Comparison of ENCODE assay signal across 8 mouse cellular contexts in the genomic region with DNA sequence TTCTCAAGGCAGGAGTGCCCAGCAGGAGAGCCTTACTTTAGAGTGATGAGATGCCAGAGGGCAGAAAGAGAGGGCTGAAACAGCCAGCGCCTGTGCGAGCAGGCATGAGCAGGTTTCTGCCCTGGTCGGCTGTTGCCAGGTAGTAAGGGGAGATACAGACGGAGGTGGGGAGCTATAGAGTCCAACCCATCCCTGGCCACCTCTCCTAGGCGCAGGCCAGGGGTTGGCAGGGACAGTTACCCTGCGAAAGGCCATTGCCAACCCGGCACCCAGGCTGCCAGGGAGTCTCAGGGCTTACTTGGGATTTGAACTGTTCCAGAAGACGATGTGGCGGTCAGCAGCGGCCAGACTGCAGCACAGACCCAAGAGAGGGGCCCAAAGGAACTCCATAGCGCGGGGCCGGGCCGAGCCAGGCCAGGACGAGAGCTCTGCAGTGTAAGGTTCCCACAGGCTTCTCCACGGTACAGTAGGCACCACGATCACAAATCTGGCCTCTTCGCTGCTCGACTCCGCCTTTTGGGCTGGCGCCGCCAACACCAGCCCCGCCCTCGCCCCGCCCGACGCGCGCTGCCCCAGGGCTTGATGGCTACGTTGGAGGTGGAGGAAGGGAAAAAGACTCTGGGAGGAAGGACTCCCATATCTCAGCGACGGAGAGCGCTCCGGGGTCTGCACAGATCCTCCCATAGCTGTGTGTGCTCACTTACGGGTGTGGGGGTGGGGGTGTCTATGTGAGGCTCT. TPM values are rescaled to one million over a fixed set of nuclear protein-coding genes. Genes with fewer than 3 reads are reported as not detected.
A peak's percentile ranks its signal among the peaks of the same experiment; 100 is the strongest.
DNase-seq lines count a peak whose midpoint lies in the region.

No protein-coding gene starts in this region.

- peak overlapping the region; percentile 78 for H3K27ac ChIP-seq in hindbrain, embryonic 10.5 days

- no peaks in the 10 kb centered on the region for H3K36me3 ChIP-seq in hindbrain, embryonic 10.5 days

- peak overlapping the region; percentile 62 for H3K4me3 ChIP-seq in hindbrain, embryonic 10.5 days

- H3K9me3 ChIP-seq in hindbrain, embryonic 10.5 days: no peaks in the 10 kb centered on the region

- DNase-seq in NIH3T3 (ENCODE audit: low read depth): peak; percentile 93
- DNase-seq in cerebellum, adult 18-20 months: peak; percentile 90
- DNase-seq in forelimb bud, embryonic 11.5 days (ENCODE audit: low read depth, low spot score): peak; percentile 76
- peak; percentile 78 for DNase-seq in hindbrain, embryonic 10.5 days (ENCODE audit: low spot score)
- peak; percentile 70 to 75 for DNase-seq in layer of hippocampus, postnatal 14 days (ENCODE audit: low spot score in 2 of 2)
- peak; percentile 92 for DNase-seq in lung, postnatal 25 days (ENCODE audit: low spot score)
- peak; percentile 69 for DNase-seq in ovary, postnatal 14 days (ENCODE audit: low spot score)
- no peak for DNase-seq in c-Kit-positive CD71-positive TER-119-positive erythroid progenitor cells, embryonic 14.5 days (ENCODE audit: low spot score)

- peaks cover 65% of the 10 kb centered on the region for H3K27me3 ChIP-seq in hindbrain, embryonic 10.5 days (ENCODE audit: insufficient read depth, poor library complexity, severe bottlenecking)

- WGBS in hindbrain, embryonic 10.5 days: 2% methylated on average over 35 of the region's 35 CpGs

- peaks cover 60% of the 10 kb centered on the region for H3K4me1 ChIP-seq in hindbrain, embryonic 10.5 days (replicated peaks)

RNA-seq across cellular contexts. Expression of gene Efna1, which starts 1.6 kb away (rescaled TPM):
- 16.5 and 17.7 TPM in 2 replicates for polyA plus RNA-seq in hindbrain, embryonic 10.5 days (2016; fragmentation: Nextera tagmentation; extraction: Ambion mirVana)
- 1 to 10 TPM; 6.4 TPM for total RNA-seq in layer of hippocampus, postnatal 14 days (2021)

RNA-seq across cellular contexts. Expression of gene Slc50a1, which starts 9.0 kb away (rescaled TPM):
- 34.4 and 36.8 TPM in 2 replicates for polyA plus RNA-seq in hindbrain, embryonic 10.5 days (2016; fragmentation: Nextera tagmentation; extraction: Ambion mirVana)
- 10 to 100 TPM; 37.1 to 40.2 TPM for total RNA-seq in layer of hippocampus, postnatal 14 days (2021)

RNA-seq across cellular contexts. Expression of gene Dpm3, which starts 20.2 kb away (rescaled TPM):
- 97.0 and 99.4 TPM in 2 replicates for polyA plus RNA-seq in hindbrain, embryonic 10.5 days (2016; fragmentation: Nextera tagmentation; extraction: Ambion mirVana)
- total RNA-seq in layer of hippocampus, postnatal 14 days (2021): 10 to 100 TPM; 50.0 to 63.2 TPM

RNA-seq across cellular contexts. Expression of gene Trim46, which starts 33.2 kb away (rescaled TPM):
- polyA plus RNA-seq in hindbrain, embryonic 10.5 days (2016; fragmentation: Nextera tagmentation; extraction: Ambion mirVana): 5.2 and 11.6 TPM in 2 replicates
- total RNA-seq in layer of hippocampus, postnatal 14 days (2021): 10 to 100 TPM; 97.0 to 99.4 TPM

RNA-seq across cellular contexts. Expression of gene Krtcap2, which starts 33.6 kb away (rescaled TPM):
- polyA plus RNA-seq in hindbrain, embryonic 10.5 days (2016; fragmentation: Nextera tagmentation; extraction: Ambion mirVana): 276 and 282 TPM in 2 replicates
- 10 to 100 TPM; 77.3 to 90.2 TPM for total RNA-seq in layer of hippocampus, postnatal 14 days (2021)
